Mouse (Mus musculus): ENCODE results near the gene Acot7. TPM values are rescaled to one million over a fixed set of nuclear protein-coding genes. Genes with fewer than 3 reads are reported as not detected.

Gene Acot7
- total and polyA plus RNA-seq, 2 experiments from 2014 or later: 249 to 488 TPM

DNA sequence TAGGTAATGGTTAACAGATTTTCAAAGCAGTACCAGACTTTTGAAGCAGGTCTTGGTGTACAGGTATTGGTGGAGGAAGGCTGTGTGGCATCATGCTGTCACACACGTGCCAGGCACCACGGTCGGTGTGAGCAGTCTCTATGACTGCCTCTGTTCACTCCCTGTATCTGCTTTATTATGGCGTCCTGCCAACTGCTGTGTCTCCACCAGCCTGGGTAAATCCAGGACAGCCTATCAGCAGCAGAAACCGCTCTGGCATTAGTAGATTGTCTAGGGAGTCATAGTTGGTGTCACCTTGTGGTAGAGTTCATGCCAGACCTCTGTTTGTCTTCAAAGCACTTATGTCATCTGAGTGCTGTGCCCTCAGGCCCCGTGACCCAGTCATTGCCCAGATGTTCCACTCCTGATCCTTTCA, 34.2 kb downstream of the Acot7 start:
- no peaks in the 10 kb centered on the region for H3K4me1 ChIP-seq (ENCODE audit: insufficient read depth, low read length)
- no peak overlapping the region for H3K9ac ChIP-seq (replicated peaks; ENCODE audit: low read length)
- WGBS: 53% methylated on average over 6 of the region's 6 CpGs
- DNase-seq (ENCODE audit: low spot score) (no peak), ATAC-seq (peak; percentile 20; the same call in 1 of the 2 replicates)
- TF ChIP-seq CTCF (IDR thresholded peaks at IDR 0.05; ENCODE audit: low read depth): no peak
- H3K4me2 ChIP-seq (ENCODE audit: low read depth, low read length): no peak overlapping the region
- H3K27me3 ChIP-seq (ENCODE audit: insufficient read depth, low read length): no peaks in the 10 kb centered on the region
- H3K9me3 ChIP-seq (ENCODE audit: low read length): no peaks in the 10 kb centered on the region
- no peak overlapping the region for H3K27ac ChIP-seq
- H3K4me3 ChIP-seq (ENCODE audit: low read length): no peak overlapping the region
- H3K36me3 ChIP-seq (ENCODE audit: insufficient read depth, low read length): no peaks in the 10 kb centered on the region; the same call in 1 of the 2 replicates

DNA sequence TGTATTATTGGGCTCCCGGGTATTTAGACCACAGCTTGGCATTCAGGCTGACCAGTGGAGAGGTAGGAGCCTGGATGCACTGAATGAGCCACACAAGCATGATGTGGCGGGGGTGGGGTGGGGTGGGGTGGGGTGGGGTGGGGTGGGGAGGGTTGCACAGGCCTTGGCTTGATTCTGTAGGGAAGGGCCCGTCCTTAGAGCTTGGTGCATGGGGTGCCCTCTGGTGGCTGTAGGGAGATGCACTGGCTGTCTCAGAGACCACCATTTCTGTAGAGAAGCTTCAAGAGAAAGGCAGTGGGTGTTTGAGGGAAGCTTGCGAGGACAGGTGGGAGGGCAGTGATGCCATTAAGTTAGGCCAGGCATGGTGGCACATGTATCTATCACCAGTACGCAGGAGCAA, 34.6 kb downstream of the Acot7 start:
- Histone ChIP-seq H3K27ac (no peak overlapping the region), H3K36me3 (ENCODE audit: insufficient read depth, low read length) (no peaks in the 10 kb centered on the region; the same call in 1 of the 2 replicates), H3K4me2 (ENCODE audit: low read depth, low read length) (no peak overlapping the region), H3K4me3 (ENCODE audit: low read length) (no peak overlapping the region), H3K9ac (replicated peaks; ENCODE audit: low read length) (no peak overlapping the region), H3K27me3 (ENCODE audit: insufficient read depth, low read length) (no peaks in the 10 kb centered on the region), H3K4me1 (ENCODE audit: insufficient read depth, low read length) (no peaks in the 10 kb centered on the region), H3K9me3 (ENCODE audit: low read length) (no peaks in the 10 kb centered on the region)
- TF ChIP-seq CTCF (IDR thresholded peaks at IDR 0.05; ENCODE audit: low read depth): peak; percentile 74
- ATAC-seq (peak; percentile 30), DNase-seq (ENCODE audit: low spot score) (peak; percentile 76)
- 51% methylated on average over 5 of the region's 5 CpGs for WGBS

DNA sequence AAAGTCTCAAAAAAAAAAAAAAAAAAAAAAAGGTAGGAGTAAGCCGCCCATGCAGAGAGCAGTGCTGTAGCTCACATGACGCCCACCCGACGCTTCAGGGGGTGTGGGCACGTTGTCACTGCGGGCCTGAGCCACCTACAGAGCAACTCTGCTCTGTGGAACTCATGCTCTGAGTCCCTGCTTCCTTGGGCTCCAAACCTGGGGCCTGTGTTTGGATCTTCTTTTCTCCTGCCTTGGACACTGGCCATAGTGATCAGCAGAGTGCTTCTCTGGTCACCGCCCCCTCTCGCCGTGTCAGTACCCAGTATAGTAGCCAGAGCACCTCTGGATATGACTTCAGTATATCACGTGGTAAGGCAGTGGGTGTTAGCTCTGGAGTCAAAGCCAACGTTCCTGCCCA, 35.0 kb downstream of the Acot7 start:
- 67% methylated on average over 11 of the region's 11 CpGs for WGBS
- Histone ChIP-seq H3K27me3 (ENCODE audit: insufficient read depth, low read length) (no peaks in the 10 kb centered on the region), H3K9ac (replicated peaks; ENCODE audit: low read length) (no peak overlapping the region), H3K4me3 (ENCODE audit: low read length) (no peak overlapping the region), H3K4me1 (ENCODE audit: insufficient read depth, low read length) (no peaks in the 10 kb centered on the region), H3K36me3 (ENCODE audit: insufficient read depth, low read length) (no peaks in the 10 kb centered on the region; the same call in 1 of the 2 replicates), H3K27ac (no peak overlapping the region), H3K9me3 (ENCODE audit: low read length) (no peaks in the 10 kb centered on the region), H3K4me2 (ENCODE audit: low read depth, low read length) (no peak overlapping the region)
- no peak for DNase-seq (ENCODE audit: low spot score)
- no peak for ATAC-seq
- no peak for TF ChIP-seq CTCF (IDR thresholded peaks at IDR 0.05; ENCODE audit: low read depth)

DNA sequence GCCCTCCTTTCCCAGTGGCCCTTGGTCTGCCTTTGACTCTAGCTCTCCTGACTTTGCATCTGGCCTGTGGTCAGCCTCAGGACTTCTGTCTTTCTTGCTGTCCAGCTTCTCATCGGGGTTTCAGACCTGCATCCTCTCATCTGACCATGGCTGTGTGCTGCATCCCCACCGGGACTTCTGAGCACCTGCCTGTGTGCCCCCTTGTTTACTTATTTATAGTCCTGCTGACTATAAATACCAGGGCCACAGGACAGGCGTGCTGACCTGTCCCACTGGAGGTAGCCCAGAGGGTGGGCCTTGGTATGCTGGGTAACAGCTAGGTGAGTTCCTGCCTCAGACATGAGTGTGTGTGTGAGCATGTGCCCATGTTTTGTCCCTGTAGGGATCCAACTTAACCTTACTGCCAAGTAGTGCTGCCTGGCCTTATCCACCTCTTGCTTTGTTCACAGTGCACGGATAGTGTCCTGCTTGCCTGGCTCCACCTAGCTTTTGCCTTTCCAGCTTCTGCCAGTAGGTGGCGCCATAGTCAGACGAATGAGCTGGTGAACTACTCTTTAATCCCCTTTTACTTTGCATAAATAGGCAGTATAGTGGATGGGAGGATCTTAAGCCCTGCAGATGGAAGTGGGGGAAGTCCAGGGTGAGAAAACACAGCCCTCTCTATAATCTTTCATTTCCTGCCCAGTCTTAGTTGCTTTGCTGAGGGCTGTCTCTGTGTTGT, 36.0 kb downstream of the Acot7 start:
- Histone ChIP-seq H3K4me2 (ENCODE audit: low read depth, low read length) (no peak overlapping the region), H3K4me1 (ENCODE audit: insufficient read depth, low read length) (no peaks in the 10 kb centered on the region; the same call in 1 of the 2 replicates), H3K36me3 (ENCODE audit: insufficient read depth, low read length) (no peaks in the 10 kb centered on the region; the same call in 1 of the 2 replicates), H3K9ac (replicated peaks; ENCODE audit: low read length) (no peak overlapping the region), H3K27me3 (ENCODE audit: insufficient read depth, low read length) (no peaks in the 10 kb centered on the region), H3K27ac (no peak overlapping the region), H3K9me3 (ENCODE audit: low read length) (no peaks in the 10 kb centered on the region), H3K4me3 (ENCODE audit: low read length) (no peak overlapping the region)
- ATAC-seq (peak; percentile 61), DNase-seq (ENCODE audit: low spot score) (peak; percentile 93)
- 37% methylated on average over 6 of the region's 6 CpGs for WGBS
- TF ChIP-seq CTCF (IDR thresholded peaks at IDR 0.05; ENCODE audit: low read depth): peak; percentile 98

DNA sequence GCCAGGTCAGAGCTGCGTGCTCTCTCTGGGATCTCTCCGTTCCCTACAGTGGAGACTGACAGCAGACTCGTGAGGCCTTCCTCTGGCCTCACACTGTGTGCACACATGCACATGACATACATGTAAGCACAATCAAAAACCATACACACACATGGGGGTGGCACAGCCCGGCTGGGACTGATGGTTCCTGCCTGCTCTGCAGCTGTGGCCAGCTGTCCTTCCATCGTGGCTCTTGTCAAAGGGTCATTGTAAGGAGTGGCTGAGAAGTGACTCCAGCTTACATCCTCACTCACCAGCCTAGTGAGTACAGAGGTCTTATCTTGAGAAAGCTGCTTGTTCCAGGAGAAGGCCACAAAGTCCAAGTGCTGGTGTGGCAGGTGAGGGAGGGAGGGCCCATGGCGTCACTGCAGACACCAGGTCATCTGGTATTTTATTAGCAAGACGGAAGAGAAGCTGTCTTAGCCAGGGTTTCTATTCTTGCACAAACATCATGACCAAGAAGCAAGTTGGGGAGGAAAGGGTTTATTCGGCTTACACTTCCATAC, 37.0 kb downstream of the Acot7 start:
- DNase-seq (ENCODE audit: low spot score): no peak
- H3K9ac ChIP-seq (replicated peaks; ENCODE audit: low read length): no peak overlapping the region
- no peak for ATAC-seq
- no peak overlapping the region for H3K27ac ChIP-seq
- no peak overlapping the region for H3K4me2 ChIP-seq (ENCODE audit: low read depth, low read length)
- H3K36me3 ChIP-seq (ENCODE audit: insufficient read depth, low read length): no peaks in the 10 kb centered on the region; the same call in 1 of the 2 replicates
- WGBS: 83% methylated on average over 8 of the region's 8 CpGs
- no peaks in the 10 kb centered on the region; the same call in 1 of the 2 replicates for H3K4me1 ChIP-seq (ENCODE audit: insufficient read depth, low read length)
- TF ChIP-seq CTCF (IDR thresholded peaks at IDR 0.05; ENCODE audit: low read depth): no peak
- no peaks in the 10 kb centered on the region for H3K27me3 ChIP-seq (ENCODE audit: insufficient read depth, low read length)
- H3K9me3 ChIP-seq (ENCODE audit: low read length): no peaks in the 10 kb centered on the region
- no peak overlapping the region for H3K4me3 ChIP-seq (ENCODE audit: low read length)

DNA sequence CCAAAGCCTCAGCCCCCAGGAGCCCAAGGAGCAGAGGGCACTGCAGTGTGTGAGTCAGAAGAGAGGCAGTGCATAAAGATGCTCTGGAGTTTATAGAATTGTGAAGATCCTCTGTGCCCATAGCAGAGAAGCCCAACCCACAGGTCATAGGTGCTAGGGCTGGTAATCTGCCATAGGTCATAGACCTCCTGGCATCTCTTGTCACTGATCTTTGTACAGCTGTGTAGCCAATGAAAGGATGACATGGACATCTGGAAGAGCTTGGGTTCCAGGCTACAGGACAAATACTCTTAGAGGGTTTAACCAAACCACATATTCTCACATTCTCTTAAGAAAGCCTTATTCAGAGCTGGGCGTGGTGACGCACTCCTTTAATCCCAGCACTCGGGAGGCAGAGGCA, 41.7 kb downstream of the Acot7 start:
- no peaks in the 10 kb centered on the region for H3K27me3 ChIP-seq (ENCODE audit: insufficient read depth, low read length)
- 96% methylated on average over 3 of the region's 3 CpGs for WGBS
- peaks cover 20% of the 10 kb centered on the region for H3K4me1 ChIP-seq (ENCODE audit: insufficient read depth, low read length)
- no peaks in the 10 kb centered on the region for H3K36me3 ChIP-seq (ENCODE audit: insufficient read depth, low read length)
- no peak for TF ChIP-seq CTCF (IDR thresholded peaks at IDR 0.05; ENCODE audit: low read depth)
- no peak overlapping the region for H3K27ac ChIP-seq
- no peak for DNase-seq (ENCODE audit: low spot score)
- H3K9ac ChIP-seq (replicated peaks; ENCODE audit: low read length): no peak overlapping the region
- H3K9me3 ChIP-seq (ENCODE audit: low read length): no peaks in the 10 kb centered on the region
- H3K4me2 ChIP-seq (ENCODE audit: low read depth, low read length): no peak overlapping the region
- H3K4me3 ChIP-seq (ENCODE audit: low read length): no peak overlapping the region
- no peak for ATAC-seq
